Mouse (Mus musculus) left cerebral cortex, postnatal 36 days (tissue): ENCODE measurements at regions not wholly inside any gene's neighbourhood (a gene's known extent, or its start where the extent isn't known, plus 50 kb on each side); places are given as distances from the start of the nearest gene placed in this dataset.
"Not testable (repeated sequence)": the region's sequence is repeated elsewhere in the genome, so short reads cannot be mapped to it uniquely, and the experiment has no call there.

Experiments
- DNase-seq, 2 experiments: peaks; one replicate each; pipeline ENCODE4 v3.0.0; 2021 to 2022; ENCODE audit warnings: low spot score in 2 of 2, mixed read lengths in 1 of 2
- intact Hi-C: fragments of 180-260 bp; cut with DNase I; formaldehyde crosslinking; loops from one replicate; pipeline ENCODE4 v1.15.1; 2025

DNA sequence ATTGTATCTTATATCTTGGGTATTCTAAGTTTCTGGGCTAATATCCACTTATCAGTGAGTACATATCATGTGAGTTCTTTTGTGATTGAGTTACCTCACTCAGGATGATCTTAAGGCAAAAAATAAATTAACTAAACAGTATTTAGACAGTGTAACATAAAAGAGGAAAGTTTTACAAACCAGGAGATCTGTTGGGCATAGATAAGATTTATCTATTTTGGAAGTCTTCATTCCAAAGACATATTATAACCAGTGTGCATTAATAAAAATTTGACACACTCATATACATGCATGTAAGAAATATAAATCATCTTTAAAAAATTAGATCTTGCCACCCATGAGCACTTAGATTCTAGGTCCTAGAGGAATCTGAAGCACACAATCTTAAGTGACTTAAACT lies 343.9 kb upstream of the Fam174a start:
- DNase-seq = no peak

DNA sequence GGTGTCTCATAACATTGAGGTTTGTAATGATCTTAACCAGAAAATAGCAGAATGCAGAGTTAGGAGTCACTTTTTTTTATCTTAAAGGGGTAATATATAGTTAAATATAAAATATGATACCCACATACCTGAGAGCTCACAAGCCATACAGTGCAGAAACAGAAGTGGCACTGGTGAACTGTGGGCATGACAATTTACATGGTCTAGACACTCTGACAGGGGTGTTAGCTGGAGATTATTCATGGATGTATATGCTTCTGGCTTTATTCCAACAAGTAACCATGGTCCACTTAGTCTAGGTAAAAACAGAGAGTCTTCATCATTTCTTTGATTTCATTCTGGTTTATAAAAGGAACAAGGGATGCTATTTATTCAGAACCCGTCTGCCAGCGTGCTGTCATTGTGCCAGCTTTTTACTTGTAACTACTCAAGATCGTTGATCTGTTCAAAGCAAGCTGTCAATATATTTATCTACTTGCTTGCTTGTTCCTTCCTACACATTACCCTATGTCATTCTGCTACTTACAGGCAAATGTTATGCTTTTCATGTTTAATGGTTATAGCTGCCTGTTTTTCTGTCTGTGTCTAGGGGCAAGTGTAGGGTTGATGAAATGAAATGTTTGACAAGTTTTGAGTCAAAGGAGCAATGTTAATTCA lies 343.2 kb upstream of the Fam174a start:
- no peak for DNase-seq
- intact Hi-C loops = no loop called here

More for the DNA sequence above, 343.9 kb upstream of the Fam174a start:
- intact Hi-C loops = no loop called here

DNA sequence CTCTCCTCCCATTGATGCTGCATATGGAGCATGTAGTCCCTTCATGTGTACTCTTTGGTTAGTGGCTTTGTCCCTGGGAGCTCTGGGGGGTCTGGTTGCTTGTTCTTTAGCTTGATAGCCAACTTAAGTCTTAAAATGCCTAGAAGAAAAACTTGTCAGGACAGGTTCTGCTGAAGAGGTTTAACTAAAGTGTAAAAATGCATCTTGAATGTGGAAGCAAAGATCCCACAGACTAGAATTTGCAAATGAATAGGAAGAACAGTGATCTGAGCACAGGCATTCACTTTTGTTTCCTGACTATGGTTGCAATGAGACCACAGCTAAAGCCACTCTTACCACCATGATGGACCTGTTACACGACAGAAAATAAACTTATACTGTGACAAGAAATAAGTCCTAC lies 320.1 kb upstream of the Fam174a start:
- no peak for DNase-seq
- intact Hi-C loops = no loop called here

DNA sequence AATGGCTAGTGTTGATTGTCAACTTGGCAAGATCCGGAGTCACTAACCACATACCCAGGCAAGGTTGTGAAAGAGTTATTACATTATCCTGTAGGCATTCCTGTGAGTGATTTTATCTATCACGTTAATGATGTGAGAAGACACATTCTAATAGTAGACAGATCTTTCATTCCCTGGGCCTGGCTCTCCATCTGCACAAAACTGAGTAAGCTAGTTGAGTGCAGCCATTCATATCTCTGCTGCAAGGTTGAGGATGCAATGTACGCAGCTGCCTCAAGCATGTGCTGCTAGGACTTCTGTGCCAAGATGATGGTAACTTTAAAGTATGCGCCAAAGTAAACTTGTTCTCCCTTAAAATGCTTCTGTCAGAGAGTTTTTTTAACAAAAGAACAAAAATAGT lies 309.5 kb upstream of the Fam174a start:
- no peak for DNase-seq
- intact Hi-C loops = no loop called here

DNA sequence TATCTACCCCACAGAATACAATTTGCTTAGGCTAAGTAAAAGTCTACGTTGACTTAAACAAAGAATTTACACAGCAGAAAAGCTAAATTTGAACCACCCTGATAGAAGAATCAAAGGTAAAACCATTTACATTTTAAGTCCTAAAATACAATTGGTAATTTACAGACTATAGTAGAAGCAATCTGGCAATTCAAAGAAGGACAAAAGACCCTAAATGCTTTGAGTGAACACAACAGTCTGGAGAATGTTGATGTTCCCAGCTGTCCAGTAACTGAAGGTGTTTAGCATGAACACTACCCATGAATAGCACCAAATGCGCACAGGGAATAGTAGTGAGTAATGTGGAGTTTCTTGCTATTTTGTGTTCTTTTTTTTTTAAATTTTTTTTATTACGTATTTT lies 282.8 kb upstream of the Fam174a start:
- DNase-seq = no peak

DNA sequence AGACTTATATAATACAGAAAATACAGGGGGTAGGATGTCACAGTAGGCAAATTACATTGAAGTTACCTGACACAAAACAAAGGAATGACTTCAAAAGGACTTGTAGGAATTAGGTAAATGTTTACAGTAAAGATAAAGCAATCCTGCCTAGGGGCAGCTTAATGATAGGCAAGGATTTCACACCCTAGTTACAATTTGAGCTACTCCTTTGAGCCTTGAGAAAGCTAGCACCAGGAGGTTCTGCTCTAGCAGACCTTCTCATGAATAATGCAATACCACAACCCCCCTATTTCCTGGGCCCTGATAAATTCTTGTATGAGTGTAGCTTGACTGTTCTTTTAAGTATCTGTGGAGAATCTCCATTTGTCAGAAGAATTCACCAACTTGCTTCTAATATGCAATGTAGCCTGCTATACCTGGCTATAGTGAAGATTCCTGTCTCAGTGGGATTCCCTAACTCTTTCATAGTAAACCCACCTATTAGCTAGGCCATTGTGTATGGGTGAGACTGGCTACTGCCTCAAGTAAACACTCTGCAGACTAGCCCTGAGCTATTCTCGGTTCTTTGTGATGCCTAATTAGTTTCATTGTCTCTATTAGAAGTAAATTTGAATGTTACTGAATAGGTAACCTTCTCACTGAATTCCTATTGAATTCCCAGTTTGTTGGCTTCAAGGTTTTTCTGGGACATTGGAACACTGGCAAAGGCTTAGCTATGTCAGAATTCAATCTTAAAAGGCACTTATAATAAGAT lies 279.6 kb upstream of the Fam174a start:
- intact Hi-C loops = not testable (repeated sequence)

More for the DNA sequence above, 282.8 kb upstream of the Fam174a start:
- intact Hi-C loops = no loop called here

DNA sequence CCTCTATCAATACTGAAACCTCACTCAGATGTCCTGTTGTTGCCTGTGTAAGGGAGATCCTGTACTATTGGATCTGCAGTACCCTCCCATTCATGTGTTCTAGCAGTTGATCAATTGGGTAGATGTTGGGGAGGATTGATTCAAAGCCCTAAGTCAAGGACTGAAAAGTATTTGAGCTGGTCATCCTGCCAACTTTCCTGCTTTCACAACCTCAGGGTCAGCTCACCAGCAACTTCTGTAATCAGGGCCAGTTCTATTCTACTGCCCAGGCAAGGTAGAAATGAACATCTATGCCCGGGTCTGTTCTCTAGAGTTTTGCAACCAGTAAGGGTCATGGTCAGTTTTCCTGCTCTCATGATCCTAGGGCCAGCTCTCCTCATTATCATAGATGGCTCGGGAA lies 275.0 kb upstream of the Fam174a start:
- DNase-seq = no peak
- intact Hi-C loops = no loop called here

More for the DNA sequence above, 279.6 kb upstream of the Fam174a start:
- not testable (repeated sequence) for DNase-seq

DNA sequence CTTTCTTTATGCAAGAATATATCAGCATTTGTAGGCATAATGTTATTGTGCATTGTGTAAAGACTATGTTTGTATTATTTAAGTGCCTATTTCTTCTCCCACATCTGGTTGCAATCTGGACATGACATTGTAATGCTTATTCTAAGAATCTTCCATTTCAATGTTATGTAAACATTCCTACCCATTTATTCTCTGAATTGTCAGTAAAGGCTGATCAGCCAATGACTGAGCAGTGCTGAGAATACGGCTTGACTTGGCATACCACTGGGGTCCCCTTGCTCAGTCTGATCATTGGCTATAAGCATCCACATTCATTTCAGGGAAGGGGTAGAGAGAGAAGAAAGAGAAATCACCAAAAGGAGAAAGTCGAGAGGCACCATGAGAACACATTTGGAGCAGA lies 273.1 kb upstream of the Fam174a start:
- intact Hi-C loops = no loop called here
- no peak for DNase-seq

DNA sequence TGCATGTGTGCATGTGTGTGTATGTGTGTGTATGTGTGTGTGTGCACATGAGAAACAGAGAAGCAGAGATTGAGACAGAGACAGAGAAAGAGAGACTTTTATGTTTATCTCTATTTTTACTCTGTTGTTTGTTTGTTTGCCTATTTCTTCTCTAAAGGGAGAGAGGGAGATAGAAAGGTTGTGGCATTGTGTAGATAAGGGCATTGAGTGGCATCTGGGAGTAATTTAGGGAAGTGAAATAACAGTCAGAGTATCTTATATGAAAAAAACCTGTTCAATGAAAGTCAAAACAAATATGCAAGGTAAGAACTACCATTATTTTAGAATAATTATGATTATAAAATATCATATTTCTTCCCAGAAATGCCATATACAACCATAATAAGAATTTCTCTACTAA lies 270.1 kb upstream of the Fam174a start:
- intact Hi-C loops = no loop called here
- DNase-seq = no peak

DNA sequence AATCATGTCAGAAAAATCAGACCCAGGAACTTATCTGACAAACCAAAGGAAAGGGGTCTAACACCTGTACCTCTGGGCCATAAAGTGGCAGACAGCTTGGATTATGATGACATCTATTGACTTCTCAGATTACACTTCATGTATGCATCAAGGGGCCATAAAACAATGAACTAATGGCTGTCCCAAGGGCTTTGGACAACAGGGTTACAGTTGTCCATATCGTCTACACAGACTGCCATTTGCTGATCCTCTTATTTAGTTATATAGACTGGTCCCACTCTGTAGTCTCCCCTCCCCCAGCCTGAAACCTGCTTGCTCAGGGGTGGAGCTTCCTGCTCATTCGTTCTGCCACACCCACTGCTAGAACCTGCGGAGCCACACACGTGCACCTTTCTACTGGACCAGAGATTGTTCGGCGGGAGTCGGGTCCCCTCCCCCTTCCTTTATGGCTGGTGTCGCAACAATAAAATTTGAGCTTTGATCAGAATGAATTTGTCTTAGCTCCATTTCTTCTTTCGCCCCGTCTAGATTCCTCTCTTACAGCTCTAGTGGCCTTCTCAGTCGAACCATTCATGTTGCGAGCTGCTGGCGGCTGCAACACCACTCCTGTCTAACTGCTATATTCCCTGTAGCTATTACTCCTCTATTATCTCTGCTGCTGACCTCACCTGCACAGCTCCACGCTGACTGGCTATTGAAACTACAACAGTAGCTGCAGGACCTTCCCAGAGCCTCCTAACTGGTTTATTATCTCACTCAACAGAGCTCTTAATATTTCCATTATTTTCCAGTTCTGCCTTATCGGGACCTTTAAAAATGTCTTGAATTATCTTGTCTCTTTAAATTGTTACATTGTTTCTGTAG lies 248.9 kb upstream of the Fam174a start:
- intact Hi-C loops = no loop called here

DNA sequence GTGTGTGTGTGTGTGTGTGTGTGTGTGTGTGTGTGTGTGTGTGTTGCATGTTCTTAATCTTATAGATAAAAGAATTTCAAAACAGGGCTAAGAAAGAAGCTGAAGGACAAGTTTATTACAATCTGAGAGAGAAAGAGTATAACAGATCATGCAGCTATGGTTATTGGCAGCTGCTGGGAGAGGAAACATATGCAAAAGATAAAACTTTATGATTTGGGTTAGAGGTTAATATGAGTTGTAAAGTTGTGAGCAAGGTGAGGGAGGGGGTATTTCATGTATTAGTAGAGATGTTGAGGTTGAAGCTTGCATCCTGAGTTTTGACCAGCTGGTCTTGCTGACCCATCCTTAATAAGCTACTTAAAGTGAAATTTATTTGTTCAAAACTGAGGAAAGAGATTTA lies 247.8 kb upstream of the Fam174a start:
- intact Hi-C loops = no loop called here
- no peak for DNase-seq

More for the DNA sequence above, 248.9 kb upstream of the Fam174a start:
- DNase-seq = no peak

DNA sequence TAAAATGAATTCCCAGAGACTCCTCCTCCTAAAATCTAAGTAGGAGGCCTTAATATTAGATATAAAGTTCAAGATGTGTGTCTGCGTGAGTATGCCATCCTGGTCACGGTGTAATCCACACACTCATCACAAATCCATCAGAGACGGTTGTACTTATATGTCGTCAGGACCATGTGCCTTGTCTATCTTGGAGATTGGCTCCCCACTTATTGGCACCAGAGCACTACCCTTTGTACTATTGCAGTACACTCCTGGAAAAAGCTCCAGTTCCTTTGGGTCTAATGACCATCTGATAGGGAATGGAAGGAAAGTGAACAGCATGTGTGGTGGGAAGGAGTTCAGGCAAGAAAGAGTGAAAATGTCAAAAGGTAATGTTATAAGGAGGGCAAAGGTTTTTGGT lies 247.4 kb upstream of the Fam174a start:
- intact Hi-C loops = no loop called here
- no peak for DNase-seq

DNA sequence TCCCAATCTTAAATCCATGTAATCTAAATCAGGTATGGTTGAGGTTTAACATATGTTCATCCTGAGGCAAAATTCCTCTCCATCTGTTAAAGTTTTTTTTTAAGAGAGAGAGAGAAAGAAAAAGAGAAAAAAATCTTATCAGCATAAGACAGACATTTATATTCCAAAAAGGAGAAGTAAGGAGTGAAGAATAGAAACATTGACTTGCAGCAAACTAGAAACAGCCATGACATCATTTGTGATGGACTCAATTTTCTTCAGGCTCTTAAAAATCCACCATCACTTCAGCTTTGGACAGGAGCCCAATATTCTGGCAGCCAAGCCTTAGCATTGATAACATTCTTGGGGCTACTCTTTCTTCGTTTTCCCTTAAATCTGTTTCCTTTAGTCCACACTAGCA lies 238.3 kb upstream of the Fam174a start:
- intact Hi-C loops = no loop called here
- no peak for DNase-seq

DNA sequence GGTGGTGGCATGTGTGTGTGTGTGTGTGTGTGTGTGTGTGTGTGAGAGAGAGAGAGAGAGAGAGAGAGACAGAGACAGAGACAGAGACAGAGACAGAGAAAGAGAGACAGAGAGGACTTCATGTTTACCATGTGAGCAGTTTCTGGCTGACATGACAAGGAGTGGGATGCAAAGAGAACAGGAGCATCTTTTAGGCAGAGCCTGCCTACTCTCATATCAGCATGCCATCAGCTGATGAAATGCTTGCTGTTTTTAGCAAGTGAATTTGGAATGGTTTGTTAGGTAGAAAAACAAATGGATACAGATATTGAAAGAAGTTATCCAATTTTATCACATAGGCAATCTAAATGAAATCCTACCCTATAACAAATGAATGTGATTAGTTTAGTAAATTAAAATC lies 203.5 kb upstream of the Fam174a start:
- DNase-seq = no peak
- intact Hi-C loops = no loop called here

DNA sequence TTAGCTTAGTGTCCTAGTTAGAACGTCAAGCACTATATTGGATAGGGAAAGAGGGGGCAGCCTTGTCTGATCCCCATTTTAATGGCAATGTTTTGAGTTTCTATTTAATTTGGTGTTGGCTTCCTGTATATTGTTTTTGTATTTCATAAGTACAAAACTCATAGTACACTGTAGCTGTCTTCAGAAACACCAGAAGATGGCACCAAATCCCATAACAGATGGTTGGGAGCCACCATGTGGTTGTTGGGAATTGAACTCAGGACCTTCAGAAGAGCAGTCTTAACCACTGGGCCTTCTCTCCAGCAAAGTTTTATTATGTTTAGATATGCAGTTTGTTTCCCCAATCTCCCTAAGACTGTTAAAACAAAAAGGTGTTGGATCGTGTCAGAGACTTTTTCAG lies 199.9 kb upstream of the Fam174a start:
- intact Hi-C loops = no loop called here
- no peak for DNase-seq

DNA sequence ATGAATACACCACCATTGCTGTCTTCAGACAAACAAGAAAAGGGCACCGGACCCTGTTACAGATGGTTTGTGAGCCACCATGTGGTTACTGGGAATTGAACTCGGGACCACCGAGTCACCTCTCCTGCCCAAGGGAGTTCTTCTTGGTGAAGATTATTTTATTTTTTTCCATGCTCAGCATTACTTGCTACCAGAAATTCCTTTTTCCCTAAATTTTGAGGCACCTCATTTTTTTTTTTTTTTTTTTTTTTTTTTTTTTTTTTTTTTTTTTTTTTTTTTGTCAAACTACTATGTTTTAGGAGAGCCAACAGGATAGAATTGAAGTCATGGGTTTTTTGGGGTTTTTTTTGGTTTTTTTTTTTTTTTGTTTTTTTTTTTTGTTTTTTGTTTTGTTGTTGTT lies 165.9 kb upstream of the Fam174a start:
- DNase-seq = no peak
- intact Hi-C loops = no loop called here

DNA sequence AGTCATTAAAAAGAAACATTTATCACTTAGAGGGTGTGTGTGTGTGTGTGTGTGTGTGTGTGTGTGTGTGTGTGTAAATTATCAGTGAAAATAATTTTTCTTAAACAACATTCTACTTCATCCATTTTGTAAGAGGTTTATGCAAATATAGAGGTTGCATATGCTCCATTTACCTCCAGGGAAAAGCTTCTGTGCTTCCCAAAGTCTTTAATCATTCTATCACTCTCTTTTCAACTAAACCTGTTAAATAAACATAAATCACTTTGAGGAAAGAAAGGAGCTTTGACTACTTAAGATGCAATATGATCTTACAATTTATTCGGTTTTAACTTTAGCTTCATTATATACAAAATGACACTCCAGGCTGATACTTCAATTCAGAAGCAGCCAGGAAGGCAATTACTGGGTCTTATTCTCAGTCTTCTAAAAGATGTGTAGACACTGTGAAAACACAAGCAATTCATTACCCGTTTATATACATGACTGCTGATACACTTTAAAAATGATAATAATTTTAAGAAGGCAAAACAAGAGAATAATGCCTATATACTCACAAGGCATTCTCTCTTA lies 139.3 kb upstream of the Fam174a start:
- intact Hi-C loops = no loop called here
- no peak for DNase-seq

DNA sequence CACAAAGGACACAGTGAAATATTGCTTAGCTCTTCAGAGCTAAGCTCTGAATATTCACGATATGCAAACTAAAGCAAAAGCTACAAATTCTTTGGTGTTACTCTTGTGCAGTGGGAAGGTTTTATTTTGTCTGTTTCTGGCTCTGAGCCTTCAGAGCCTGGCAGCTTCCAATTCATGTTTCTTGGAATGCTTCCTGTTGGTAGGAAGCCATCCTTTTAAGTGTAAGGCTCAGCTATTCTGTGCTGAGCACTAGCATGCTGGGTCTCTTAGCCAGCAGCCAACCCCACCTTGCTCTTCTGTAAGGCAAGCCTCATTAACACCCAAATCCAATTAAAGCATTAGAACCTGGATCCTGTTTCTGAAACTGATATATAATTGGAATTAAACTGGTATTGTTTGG lies 94.5 kb upstream of the Fam174a start:
- DNase-seq = peak; percentile 37 to 47
- intact Hi-C loops = no loop called here

DNA sequence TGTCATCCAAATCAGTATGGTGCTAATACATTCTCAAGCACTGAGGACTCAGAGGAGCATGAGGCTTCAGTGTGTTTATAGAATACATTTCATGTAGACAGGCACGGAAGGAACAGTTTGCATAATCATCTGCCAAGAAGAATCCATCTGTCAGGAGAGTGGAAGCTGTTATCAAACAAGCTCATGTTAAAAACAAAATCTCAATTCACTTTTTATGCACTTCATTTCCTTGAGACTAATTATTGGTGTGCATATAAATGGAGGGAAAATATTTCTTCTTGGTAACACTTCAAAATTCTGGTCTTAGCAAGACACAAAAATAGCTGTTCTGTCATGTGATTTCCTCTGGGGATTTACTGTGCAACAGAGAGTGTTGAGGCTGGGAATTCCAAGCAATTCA lies 90.1 kb upstream of the Fam174a start:
- intact Hi-C loops = no loop called here
- DNase-seq = no peak

DNA sequence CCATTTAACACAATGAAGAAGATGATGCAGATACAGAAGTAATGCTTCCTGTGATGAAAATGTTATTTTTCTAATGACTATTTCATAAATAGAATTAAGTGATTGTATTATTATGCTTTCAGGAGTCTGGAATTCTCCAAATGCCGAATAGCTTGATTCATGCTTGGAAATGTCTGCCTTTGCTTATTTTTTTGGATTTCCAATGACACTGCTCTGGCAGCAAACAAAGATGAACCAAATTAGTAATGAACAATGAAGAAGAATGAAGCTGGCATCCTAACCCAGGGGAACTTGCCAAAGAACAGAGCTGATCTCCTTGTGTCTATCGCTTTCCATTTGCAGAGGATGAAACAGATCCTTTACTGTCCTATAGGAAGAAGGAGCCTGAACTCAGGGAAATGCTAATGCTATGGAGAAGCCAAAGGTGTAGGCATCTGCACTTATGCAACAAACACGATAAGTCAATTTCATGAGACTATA lies 71.7 kb upstream of the Fam174a start:
- DNase-seq = no peak
- intact Hi-C loops = no loop called here
